Mouse (Mus musculus) heart, postnatal 25 days (tissue): ENCODE measurements around the gene Atp1a3. TPM values are rescaled to one million over a fixed set of nuclear protein-coding genes. Genes with fewer than 3 reads are reported as not detected.

Source experiments
- DNase-seq: peaks from one replicate; pipeline ENCODE4 v3.0.0; 2022; ENCODE audit warnings: low spot score
- intact Hi-C: fragments of 180-260 bp; cut with DNase I; formaldehyde crosslinking; loops from one replicate; pipeline ENCODE4 v1.15.1; 2025
- microRNA-seq: library from miRNA; unstranded; fragments of <30 nt; microRNA quantifications from one replicate; pipeline ENCODE4 v1.2.0, GENCODE M21; 2022
- total RNA-seq, 2 experiments: library from RNA; stranded (reverse); gene quantifications; 2 replicates each; pipeline ENCODE4 v1.2.3; 2021

The Atp1a3 gene
- total RNA-seq, 2 experiments from 2014 or later, result 0.47 to 0.67 TPM

GRCm38 (mm10) chr7:24969805-24970204, 36.0 kb downstream of the Atp1a3 start:
- DNase-seq, result no peak
- intact Hi-C loops, result loop anchor here (5.0 kb wide), 2 partner anchors 107 to 153 kb away; no protein-coding TSS in a partner anchor

DNA sequence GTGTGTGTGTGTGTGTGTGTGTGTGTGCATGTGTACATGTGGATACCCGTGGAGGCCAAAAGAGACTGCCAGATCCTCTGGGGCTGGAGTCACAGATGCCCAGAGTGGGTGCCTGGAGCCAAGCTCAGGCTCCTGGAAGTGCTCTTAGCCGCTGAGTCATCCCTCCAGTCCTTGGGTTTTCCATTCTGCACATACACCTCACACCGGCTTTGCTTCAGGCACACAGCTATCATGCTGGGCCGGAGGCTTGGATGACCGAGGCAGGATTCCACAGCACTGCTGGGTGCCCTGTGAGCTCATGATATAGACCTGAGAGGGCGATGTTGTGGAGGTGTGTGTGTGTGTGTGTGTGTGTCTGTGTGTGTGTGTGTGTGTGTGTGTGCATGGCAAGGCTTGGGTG, 37.3 kb downstream of the Atp1a3 start:
- intact Hi-C loops, result no loop called here

GRCm38 (mm10) chr7:24967966-24968365, 37.8 kb downstream of the Atp1a3 start:
- intact Hi-C loops, result loop anchor here (2.0 kb wide), 1 partner anchor 77 kb away; no protein-coding TSS in a partner anchor

More for the DNA sequence above, 37.3 kb downstream of the Atp1a3 start:
- no peak for DNase-seq

GRCm38 (mm10) chr7:24964897-24965535, 40.7 kb downstream of the Atp1a3 start:
- DNase-seq, result peak; percentile 26
- intact Hi-C loops, result no loop called here

More at GRCm38 (mm10) chr7:24967966-24968365, 37.8 kb downstream of the Atp1a3 start:
- DNase-seq, result no peak

- intact Hi-C loops, result no loop called here
- DNase-seq, result no peak
These were observed 41.5 kb downstream of the Atp1a3 start for GRCm38 (mm10) chr7:24964288-24964687.

- no peak for DNase-seq
- intact Hi-C loops, result no loop called here
These were observed 50.5 kb downstream of the Atp1a3 start for GRCm38 (mm10) chr7:24955226-24955625.

DNA sequence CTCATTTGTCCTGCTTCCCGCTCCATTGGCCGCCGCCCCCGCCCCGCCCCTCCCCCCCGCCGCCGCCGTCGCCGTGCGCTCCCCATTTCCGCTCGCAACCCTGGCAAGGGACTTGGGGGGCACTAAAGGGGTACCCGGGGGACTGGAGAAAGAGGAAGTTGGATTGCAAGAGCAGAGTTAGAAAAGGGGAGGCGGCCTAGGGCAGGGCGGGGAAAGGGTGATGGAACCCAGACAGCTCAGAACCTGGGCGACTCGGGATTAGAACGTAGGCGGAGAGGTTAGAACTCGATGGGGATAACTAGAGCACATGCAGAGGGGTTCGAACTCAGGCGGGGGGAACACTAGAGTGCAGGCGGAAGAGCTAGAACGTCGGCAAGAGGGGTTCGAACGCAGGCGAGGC, 51.3 kb downstream of the Atp1a3 start:
- intact Hi-C loops, result no loop called here
- DNase-seq, result no peak

DNA sequence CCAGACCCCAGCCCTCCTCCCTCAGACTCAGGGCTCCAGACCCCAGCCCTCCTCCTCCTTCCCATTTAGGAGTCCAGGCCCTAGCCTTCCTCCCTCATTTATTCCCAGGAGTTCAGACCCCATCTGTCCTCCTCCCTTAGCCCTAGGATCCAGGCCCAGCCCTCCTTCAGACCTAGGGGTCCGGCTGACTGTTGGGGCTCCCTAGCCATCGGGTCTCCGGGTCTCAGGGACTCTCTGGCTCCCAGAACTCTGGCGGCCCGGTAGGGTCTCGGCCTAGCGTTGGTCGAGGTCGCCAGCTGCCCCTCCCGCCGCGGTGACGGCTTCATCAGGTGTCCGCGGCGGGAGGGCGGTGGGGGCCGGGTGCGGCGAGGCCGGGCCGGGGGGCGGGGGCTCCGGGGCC, 51.8 kb downstream of the Atp1a3 start:
- intact Hi-C loops, result no loop called here
- no peak for DNase-seq

- intact Hi-C loops, result loop anchor here (1.0 kb wide), 1 partner anchor 60 kb away; no protein-coding TSS in a partner anchor
These were observed 55.7 kb downstream of the Atp1a3 start for GRCm38 (mm10) chr7:24949958-24950623.

GRCm38 (mm10) chr7:24948774-24949173, 57.0 kb downstream of the Atp1a3 start:
- intact Hi-C loops, result no loop called here
- DNase-seq, result no peak

More at GRCm38 (mm10) chr7:24949958-24950623, 55.7 kb downstream of the Atp1a3 start:
- DNase-seq, result peak; percentile 33

DNA sequence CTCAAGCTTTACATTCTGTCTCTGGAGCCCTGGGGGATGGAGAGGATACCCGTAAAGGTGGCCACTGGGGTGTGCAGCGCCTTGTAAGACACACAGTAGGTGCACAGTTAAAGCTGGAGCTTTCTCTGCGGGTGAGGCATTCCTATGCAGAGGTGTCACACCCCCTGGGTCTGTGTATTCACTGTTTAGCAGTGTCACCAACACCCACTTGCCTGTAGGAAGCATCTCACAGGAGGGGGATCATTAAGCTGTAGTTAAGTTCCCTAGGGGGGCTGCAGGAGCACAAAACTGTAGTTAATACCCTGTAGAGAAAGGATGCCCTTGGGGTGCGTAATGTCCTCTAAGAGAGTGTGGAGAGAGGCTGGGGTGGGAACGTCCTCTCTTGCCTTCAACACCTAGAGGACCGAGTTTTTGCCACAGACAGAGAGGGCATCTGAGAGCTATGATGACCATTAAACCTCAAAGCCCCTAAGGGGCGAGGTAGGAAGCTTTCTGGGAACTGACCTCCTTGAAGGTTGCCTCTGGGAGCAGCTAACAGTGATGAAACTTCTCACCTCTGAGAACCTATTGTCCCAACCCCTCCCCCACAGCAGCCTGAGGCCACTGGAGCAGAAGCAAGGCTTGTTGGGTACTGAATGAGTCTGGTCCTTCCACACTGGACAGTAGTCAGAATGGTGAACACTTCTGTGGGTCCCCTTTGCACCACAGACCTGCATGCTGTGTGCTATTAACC, 58.3 kb downstream of the Atp1a3 start:
- no peak for DNase-seq
- intact Hi-C loops, result no loop called here

DNA sequence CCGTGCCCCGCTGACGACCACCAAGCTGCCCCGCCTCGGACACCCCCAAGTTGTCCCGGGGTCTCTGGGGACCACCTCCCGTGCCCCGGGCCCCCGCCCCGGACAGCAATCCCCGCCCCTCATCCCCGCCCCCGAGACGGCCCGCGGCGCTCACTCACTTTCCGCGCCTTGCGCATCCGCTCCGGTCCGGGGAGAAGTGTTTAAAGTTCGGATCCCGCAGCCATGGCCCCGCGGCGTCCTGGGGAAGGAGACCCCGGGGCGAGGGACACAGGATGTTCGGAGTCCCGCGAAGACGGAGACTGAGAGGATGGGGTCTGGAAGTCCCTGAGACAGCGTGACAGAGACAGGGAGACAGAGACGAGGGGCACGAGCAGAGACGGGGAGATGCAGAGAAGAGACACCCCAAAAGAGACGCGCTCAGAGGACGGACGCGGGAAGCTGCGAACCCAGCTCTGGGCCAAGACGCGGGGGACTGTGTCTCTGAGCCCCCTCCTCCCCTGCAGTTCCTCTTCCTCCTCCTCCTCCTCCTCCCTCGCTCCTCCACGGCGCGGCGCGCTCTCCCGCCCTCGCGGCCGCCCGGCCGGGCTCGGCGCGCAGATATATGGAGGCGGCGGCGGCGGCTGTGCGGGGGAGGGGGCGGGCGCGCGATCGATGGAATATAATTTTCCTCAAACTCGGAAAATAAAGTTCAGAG, 61.4 kb downstream of the Atp1a3 start, which contains the start of gene Gm4881:
Gene Gm4881 (minus strand): TSS at position 238 of the 694 bp plus-strand sequence.
- intact Hi-C loops, result no loop called here
- no peak for DNase-seq

DNA sequence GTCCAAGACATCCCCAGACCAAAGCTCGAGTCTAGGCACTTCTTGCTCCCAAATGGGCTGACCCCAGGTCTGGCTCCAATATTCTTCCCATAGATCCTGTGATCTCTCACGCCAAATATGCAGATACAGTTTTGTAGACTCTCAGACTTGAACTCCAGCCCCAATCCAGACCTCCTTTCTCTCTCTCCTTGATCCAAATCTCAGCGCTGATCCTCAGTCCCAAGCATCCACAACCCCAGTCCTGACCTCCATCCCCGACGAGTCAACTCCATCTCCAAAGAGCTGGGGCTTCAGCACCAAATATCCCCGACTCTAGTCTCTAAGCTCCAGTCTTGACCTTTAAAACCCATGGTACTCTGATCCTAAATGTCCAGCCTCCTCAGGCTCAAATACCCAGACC, 62.1 kb downstream of the Atp1a3 start:
- intact Hi-C loops, result no loop called here

DNA sequence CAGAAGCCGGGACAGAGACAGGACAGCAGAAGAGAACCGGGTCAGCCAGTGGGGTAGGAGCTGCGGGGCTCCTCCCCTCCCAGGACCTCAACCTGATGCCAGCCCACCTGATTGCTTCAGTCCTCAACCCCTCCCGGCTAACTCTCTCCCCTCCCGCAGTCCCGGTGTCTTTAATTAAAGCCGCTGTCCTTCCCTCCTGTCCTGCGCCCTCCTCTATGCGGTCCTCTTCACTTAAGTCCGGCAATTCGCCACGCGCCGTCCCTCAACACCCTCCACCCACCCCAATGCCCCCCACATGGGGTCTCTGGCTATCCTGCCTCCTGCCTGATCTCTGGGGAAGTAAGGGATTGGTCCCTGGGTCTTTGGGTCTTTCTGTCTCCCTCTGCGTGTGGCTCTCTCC, 74.1 kb downstream of the Atp1a3 start:
- DNase-seq, result no peak
- intact Hi-C loops, result no loop called here

More for the DNA sequence above, 62.1 kb downstream of the Atp1a3 start:
- DNase-seq, result no peak

DNA sequence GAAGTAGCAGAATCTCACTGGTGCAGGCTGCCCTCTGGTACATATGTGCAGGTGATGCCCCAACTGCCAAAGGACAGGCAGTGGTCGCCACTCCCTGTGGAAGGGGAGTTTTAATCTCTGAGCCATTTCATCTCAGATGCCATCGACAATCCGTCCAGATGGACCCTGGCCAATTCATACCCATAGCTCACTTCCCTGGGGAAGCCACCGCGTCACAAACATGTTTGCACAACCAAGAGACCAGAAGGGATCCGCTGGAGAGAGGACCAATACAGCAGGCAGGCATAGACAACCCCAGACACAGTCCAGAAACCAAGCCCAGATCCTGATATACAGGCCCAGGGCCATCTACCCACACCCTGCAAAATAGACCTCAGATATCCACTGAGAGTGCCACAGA, 75.3 kb downstream of the Atp1a3 start:
- intact Hi-C loops, result no loop called here
- DNase-seq, result no peak

Small RNA genes lying within 50 kb of the gene (microRNA-seq; reads per million reads assigned to microRNA genes)
- gene Mir7046 (1.4 reads per million), gene Mir7047 (not detected)

Other genes with a start within 250 kb of the Atp1a3 start
- gene Cd177, start 245.6 kb downstream of the Atp1a3 start, total RNA-seq, result under 1 TPM in 1 of 2 experiments, not detected in 1; 0.08 TPM
- gene Ceacam10, start 228.8 kb downstream of the Atp1a3 start, total RNA-seq, result not detected
- not detected for gene Gm9844, start 143.7 kb downstream of the Atp1a3 start, total RNA-seq
- gene Lypd4, start 136.0 kb downstream of the Atp1a3 start, total RNA-seq, result not detected
- not detected for gene Dmrtc2, start 135.9 kb downstream of the Atp1a3 start, total RNA-seq
- 100 to 1,000 TPM; 493 to 532 TPM for gene Rps19, start 121.6 kb downstream of the Atp1a3 start, total RNA-seq
- gene Cd79a, start 108.6 kb downstream of the Atp1a3 start, total RNA-seq, result 1 to 10 TPM in 1 of 2 experiments, under 1 TPM in 1; 0.96 to 2.0 TPM
- gene Arhgef1, start 103.0 kb downstream of the Atp1a3 start, total RNA-seq, result 10 to 100 TPM; 47.8 to 51.8 TPM
- gene Gm4881, start 61.5 kb downstream of the Atp1a3 start, total RNA-seq, result not detected
- gene Rabac1, start 33.2 kb downstream of the Atp1a3 start, total RNA-seq, result 100 to 1,000 TPM; 285 to 315 TPM
- gene Grik5, start 66.4 kb upstream of the Atp1a3 start, total RNA-seq, result 1 to 10 TPM; 4.5 to 4.8 TPM
- 1 to 10 TPM; 9.8 to 9.9 TPM for gene Zfp574, start 66.6 kb upstream of the Atp1a3 start, total RNA-seq
- under 1 TPM; 0.60 to 0.61 TPM for gene Pou2f2, start 173.8 kb upstream of the Atp1a3 start, total RNA-seq
- gene Dedd2, start 214.7 kb upstream of the Atp1a3 start, total RNA-seq, result 10 to 100 TPM; 13.6 to 20.2 TPM
- 1 to 10 TPM; 8.0 to 9.1 TPM for gene Zfp526, start 215.5 kb upstream of the Atp1a3 start, total RNA-seq
- gene Gsk3a, start 231.9 kb upstream of the Atp1a3 start, total RNA-seq, result 10 to 100 TPM; 62.6 to 64.6 TPM
- gene Erf, start 244.8 kb upstream of the Atp1a3 start, total RNA-seq, result 10 to 100 TPM; 19.2 to 29.6 TPM